Mouse (Mus musculus) kidney, postnatal 25 days (tissue): ENCODE results near the gene Kif21a.

Experiments
- DNase-seq, 2 experiments: peaks; one replicate each; pipeline ENCODE4 v3.0.0; 2021; ENCODE audit warnings: mixed read lengths in 2 of 2

Gene Kif21a

GRCm38 (mm10) chr15:91049496-91050441 is at the start of gene Kif21a:
Gene Kif21a (minus strand): TSS chr15:91049948.
- DNase-seq: peak; percentile 78 to 90

- DNase-seq: no peak
Observed at GRCm38 (mm10) chr15:91096606-91097005, 46.9 kb upstream of the Kif21a start.

GRCm38 (mm10) chr15:91089427-91089826 is 39.7 kb upstream of the Kif21a start:
- DNase-seq: no peak

- no peak for DNase-seq
Observed at GRCm38 (mm10) chr15:91088071-91088470, 38.3 kb upstream of the Kif21a start.

GRCm38 (mm10) chr15:91077457-91078410 is 28.0 kb upstream of the Kif21a start:
- no peak for DNase-seq

- DNase-seq: no peak
Observed at GRCm38 (mm10) chr15:91072440-91072839, 22.7 kb upstream of the Kif21a start.

- no peak for DNase-seq
Observed at GRCm38 (mm10) chr15:91064310-91064826, 14.6 kb upstream of the Kif21a start.

- no peak for DNase-seq
Observed at GRCm38 (mm10) chr15:91063845-91064244, 14.1 kb upstream of the Kif21a start.

GRCm38 (mm10) chr15:91056866-91057342 is 7.2 kb upstream of the Kif21a start:
- DNase-seq: no peak

- DNase-seq: no peak
Observed at GRCm38 (mm10) chr15:91056176-91056865, 6.6 kb upstream of the Kif21a start.

GRCm38 (mm10) chr15:91048951-91049495 is 725 bp downstream of the Kif21a start:
- no peak for DNase-seq

GRCm38 (mm10) chr15:91047627-91048026 is 2.1 kb downstream of the Kif21a start:
- no peak for DNase-seq

- peak; percentile 61 to 80 for DNase-seq
Observed at GRCm38 (mm10) chr15:91046506-91046905, 3.2 kb downstream of the Kif21a start.

GRCm38 (mm10) chr15:91043263-91043662 is 6.5 kb downstream of the Kif21a start:
- DNase-seq: no peak

- DNase-seq: no peak
Observed at GRCm38 (mm10) chr15:91038860-91039259, 10.9 kb downstream of the Kif21a start.

- no peak for DNase-seq
Observed at GRCm38 (mm10) chr15:91034090-91034489, 15.7 kb downstream of the Kif21a start.

GRCm38 (mm10) chr15:91033529-91033928 is 16.2 kb downstream of the Kif21a start:
- DNase-seq: no peak

- DNase-seq: no peak
Observed at GRCm38 (mm10) chr15:91028962-91029361, 20.8 kb downstream of the Kif21a start.

GRCm38 (mm10) chr15:91028494-91028893 is 21.3 kb downstream of the Kif21a start:
- DNase-seq: no peak

GRCm38 (mm10) chr15:91022276-91022675 is 27.5 kb downstream of the Kif21a start:
- no peak for DNase-seq

- no peak for DNase-seq
Observed at GRCm38 (mm10) chr15:91018861-91019187, 30.9 kb downstream of the Kif21a start.
